Mouse (Mus musculus): Measurements from ENCODE around the gene Plekhg6. TPM values are rescaled to one million over a fixed set of nuclear protein-coding genes. Genes with fewer than 3 reads are reported as not detected.

The Plekhg6 gene
- total and polyA plus RNA-seq, 2 experiments from 2014 or later, result 0.05 TPM; not detected in 1

DNA sequence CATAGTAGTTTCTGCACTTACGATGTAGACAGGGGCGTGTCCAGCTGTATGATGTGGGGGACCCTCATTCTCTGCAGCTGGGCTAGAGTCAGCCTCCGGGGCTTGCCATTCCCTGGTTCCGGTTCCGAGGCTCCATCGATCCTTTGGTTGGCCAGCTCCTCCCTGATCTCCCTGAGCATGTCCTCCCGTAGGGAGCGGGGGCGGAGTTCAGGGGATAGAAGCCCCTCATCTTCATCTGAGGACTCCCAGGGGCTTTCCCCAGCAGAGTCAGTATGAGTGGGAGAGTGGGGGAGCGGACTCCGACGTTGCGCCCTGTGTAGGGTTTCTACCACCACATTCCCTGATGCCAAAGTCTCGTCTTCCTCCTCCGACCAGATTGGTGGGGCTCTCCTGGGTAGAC is 17.6 kb downstream of the Plekhg6 start:
- no peak overlapping the region for H3K4me3 ChIP-seq (ENCODE audit: low read depth, low read length)
- H3K9ac ChIP-seq (replicated peaks; ENCODE audit: low read depth, low read length), result no peak overlapping the region
- ATAC-seq (ENCODE audit: insufficient read depth, low read depth), result no peak
- H3K36me3 ChIP-seq (replicated peaks; ENCODE audit: control insufficient read depth, insufficient read depth, low read length), result peaks cover 34% of the 10 kb centered on the region
- WGBS, result 32% methylated on average over 15 of the region's 15 CpGs
- H3K9me3 ChIP-seq (replicated peaks; ENCODE audit: control insufficient read depth, low read length), result no peaks in the 10 kb centered on the region; the same call in 1 of the 2 replicates
- no peak for DNase-seq (ENCODE audit: low spot score)
- no peaks in the 10 kb centered on the region for H3K4me1 ChIP-seq (ENCODE audit: control insufficient read depth, insufficient read depth)
- H3K27me3 ChIP-seq (ENCODE audit: control insufficient read depth, insufficient read depth, low read length), result peaks cover 24% of the 10 kb centered on the region
- TF ChIP-seq CTCF (IDR thresholded peaks at IDR 0.05; ENCODE audit: low read depth), result no peak
- TF ChIP-seq EP300 (IDR thresholded peaks at IDR 0.05; ENCODE audit: low read depth), result no peak
- no peak overlapping the region for H3K4me2 ChIP-seq (ENCODE audit: low read depth, low read length)
- H3K27ac ChIP-seq (ENCODE audit: low read depth), result no peak overlapping the region

DNA sequence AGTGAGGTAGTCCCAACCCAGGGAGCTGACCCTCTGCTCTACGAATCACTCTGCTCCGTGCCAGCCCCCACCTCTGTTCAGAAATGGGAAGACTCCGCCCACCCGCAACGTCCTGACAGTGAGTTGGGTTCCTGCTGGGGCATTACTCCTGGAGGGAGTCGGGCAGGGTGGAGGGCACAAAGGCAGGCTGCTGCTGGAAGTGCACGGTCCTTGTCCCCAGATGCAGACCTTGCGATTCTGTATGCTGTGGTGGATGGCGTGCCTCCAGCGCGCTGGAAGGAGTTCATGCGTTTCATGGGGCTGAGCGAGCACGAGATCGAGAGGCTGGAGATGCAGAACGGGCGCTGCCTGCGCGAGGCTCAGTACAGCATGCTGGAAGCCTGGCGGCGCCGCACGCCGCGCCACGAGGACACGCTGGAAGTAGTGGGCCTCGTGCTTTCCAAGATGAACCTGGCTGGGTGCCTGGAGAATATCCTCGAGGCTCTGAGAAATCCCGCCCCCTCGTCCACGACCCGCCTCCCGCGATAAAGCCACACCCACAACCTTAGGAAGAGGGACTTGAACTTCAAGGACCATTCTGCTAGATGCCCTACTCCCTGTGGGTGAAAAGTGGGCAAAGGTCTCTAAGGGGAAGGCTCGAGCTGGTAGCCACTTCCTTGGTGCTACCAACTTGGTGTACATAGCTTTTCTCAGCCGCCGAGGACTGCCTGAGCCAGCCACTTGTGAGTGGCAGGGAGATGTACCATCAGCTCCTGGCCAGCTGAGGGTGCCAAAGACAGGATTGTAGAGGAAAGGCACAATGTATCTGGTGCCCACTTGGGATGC is 18.9 kb downstream of the Plekhg6 start:
- Histone ChIP-seq H3K36me3 (replicated peaks; ENCODE audit: control insufficient read depth, insufficient read depth, low read length) (peaks cover 46% of the 10 kb centered on the region), H3K4me2 (ENCODE audit: low read depth, low read length) (no peak overlapping the region), H3K9ac (replicated peaks; ENCODE audit: low read depth, low read length) (no peak overlapping the region), H3K4me3 (ENCODE audit: low read depth, low read length) (no peak overlapping the region), H3K27me3 (ENCODE audit: control insufficient read depth, insufficient read depth, low read length) (peaks cover 24% of the 10 kb centered on the region), H3K9me3 (replicated peaks; ENCODE audit: control insufficient read depth, low read length) (no peaks in the 10 kb centered on the region; the same call in 1 of the 2 replicates), H3K4me1 (ENCODE audit: control insufficient read depth, insufficient read depth) (no peaks in the 10 kb centered on the region), H3K27ac (ENCODE audit: low read depth) (no peak overlapping the region)
- peak; percentile 36; the same call in 1 of the 2 replicates for ATAC-seq (ENCODE audit: insufficient read depth, low read depth)
- WGBS, result 50% methylated on average over 38 of the region's 38 CpGs
- TF ChIP-seq CTCF (IDR thresholded peaks at IDR 0.05; ENCODE audit: low read depth), result peak; percentile 48
- TF ChIP-seq EP300 (IDR thresholded peaks at IDR 0.05; ENCODE audit: low read depth), result no peak
- no peak for DNase-seq (ENCODE audit: low spot score)

DNA sequence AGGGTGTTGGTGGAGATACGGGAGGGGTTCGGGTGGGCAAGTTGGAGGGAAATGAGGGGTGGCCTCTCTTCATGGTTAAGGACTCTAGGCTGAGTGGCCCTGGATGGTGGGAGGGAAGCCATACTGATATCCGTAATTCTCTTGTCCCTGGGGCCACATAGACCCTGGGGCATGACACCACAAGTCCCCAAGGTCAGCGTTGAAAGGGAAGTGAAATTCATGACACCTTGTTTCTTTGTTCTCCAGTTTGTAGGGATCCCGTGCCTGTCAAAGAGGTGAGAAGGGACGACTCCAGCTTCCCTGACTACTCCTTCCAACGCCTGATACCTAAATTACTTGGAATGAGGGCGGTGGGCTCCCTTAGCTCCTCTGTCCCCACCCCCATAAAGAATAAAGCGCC is 19.7 kb downstream of the Plekhg6 start:
- TF ChIP-seq EP300 (IDR thresholded peaks at IDR 0.05; ENCODE audit: low read depth) (no peak), CTCF (IDR thresholded peaks at IDR 0.05; ENCODE audit: low read depth) (no peak)
- DNase-seq (ENCODE audit: low spot score) (no peak), ATAC-seq (ENCODE audit: insufficient read depth, low read depth) (no peak)
- Histone ChIP-seq H3K9me3 (replicated peaks; ENCODE audit: control insufficient read depth, low read length) (no peaks in the 10 kb centered on the region; the same call in 1 of the 2 replicates), H3K4me2 (ENCODE audit: low read depth, low read length) (no peak overlapping the region), H3K36me3 (replicated peaks; ENCODE audit: control insufficient read depth, insufficient read depth, low read length) (peaks cover 46% of the 10 kb centered on the region), H3K4me3 (ENCODE audit: low read depth, low read length) (no peak overlapping the region), H3K27me3 (ENCODE audit: control insufficient read depth, insufficient read depth, low read length) (peaks cover 24% of the 10 kb centered on the region), H3K27ac (ENCODE audit: low read depth) (no peak overlapping the region), H3K4me1 (ENCODE audit: control insufficient read depth, insufficient read depth) (peaks cover 5% of the 10 kb centered on the region), H3K9ac (replicated peaks; ENCODE audit: low read depth, low read length) (no peak overlapping the region)
- 81% methylated on average over 9 of the region's 9 CpGs for WGBS

DNA sequence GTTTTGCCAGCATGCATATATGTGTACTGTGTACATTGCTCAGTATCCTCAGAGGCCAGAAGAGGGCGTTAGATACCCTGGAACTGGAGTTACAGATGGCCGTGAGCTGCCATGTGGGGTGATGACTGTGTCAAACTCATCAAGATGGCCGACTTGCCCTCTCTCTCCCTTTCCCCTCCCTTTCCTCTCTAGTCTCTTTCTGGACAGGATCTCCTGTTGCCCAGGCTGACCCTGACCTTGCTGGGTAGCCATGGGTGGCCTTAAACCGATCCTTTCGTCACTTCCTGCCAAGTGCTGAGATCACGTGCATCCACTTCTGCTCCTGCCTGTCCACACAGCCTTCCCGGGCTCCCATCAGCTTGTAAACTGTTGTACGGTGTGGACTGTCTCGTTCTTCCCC is 20.6 kb downstream of the Plekhg6 start:
- DNase-seq (ENCODE audit: low spot score) (no peak), ATAC-seq (ENCODE audit: insufficient read depth, low read depth) (no peak)
- 45% methylated on average over 9 of the region's 9 CpGs for WGBS
- Histone ChIP-seq H3K36me3 (replicated peaks; ENCODE audit: control insufficient read depth, insufficient read depth, low read length) (peaks cover 46% of the 10 kb centered on the region), H3K4me2 (ENCODE audit: low read depth, low read length) (no peak overlapping the region), H3K9me3 (replicated peaks; ENCODE audit: control insufficient read depth, low read length) (no peaks in the 10 kb centered on the region), H3K4me1 (ENCODE audit: control insufficient read depth, insufficient read depth) (peaks cover 13% of the 10 kb centered on the region), H3K9ac (replicated peaks; ENCODE audit: low read depth, low read length) (no peak overlapping the region), H3K27me3 (ENCODE audit: control insufficient read depth, insufficient read depth, low read length) (peaks cover 23% of the 10 kb centered on the region), H3K27ac (ENCODE audit: low read depth) (no peak overlapping the region), H3K4me3 (ENCODE audit: low read depth, low read length) (no peak overlapping the region)
- no peak for TF ChIP-seq CTCF (IDR thresholded peaks at IDR 0.05; ENCODE audit: low read depth)
- no peak for TF ChIP-seq EP300 (IDR thresholded peaks at IDR 0.05; ENCODE audit: low read depth)

DNA sequence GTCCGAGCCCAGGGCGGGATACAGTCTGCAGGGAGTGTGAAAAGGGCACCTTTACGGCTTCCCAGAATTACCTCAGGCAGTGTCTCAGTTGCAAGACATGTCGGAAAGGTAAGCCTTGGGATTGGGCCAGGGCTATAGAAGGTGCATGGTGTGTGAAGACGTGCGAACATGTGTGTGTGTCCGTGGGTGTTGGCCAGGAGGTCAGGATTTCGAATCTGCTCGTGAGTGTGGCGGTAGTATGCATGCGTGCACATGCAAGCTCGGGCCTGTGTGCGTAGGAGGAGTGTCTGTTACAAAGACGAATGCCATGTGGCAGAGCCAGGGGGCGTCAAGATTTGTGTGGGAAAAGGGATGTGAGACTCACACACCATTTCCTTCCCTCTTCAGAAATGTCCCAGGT is 23.3 kb downstream of the Plekhg6 start:
- no peak for ATAC-seq (ENCODE audit: insufficient read depth, low read depth)
- TF ChIP-seq EP300 (IDR thresholded peaks at IDR 0.05; ENCODE audit: low read depth) (no peak), CTCF (IDR thresholded peaks at IDR 0.05; ENCODE audit: low read depth) (no peak)
- no peak for DNase-seq (ENCODE audit: low spot score)
- no peak overlapping the region for H3K9ac ChIP-seq (replicated peaks; ENCODE audit: low read depth, low read length)
- H3K4me2 ChIP-seq (ENCODE audit: low read depth, low read length), result no peak overlapping the region
- peaks cover 30% of the 10 kb centered on the region for H3K4me1 ChIP-seq (ENCODE audit: control insufficient read depth, insufficient read depth)
- H3K36me3 ChIP-seq (replicated peaks; ENCODE audit: control insufficient read depth, insufficient read depth, low read length), result peaks cover 46% of the 10 kb centered on the region
- no peak overlapping the region for H3K4me3 ChIP-seq (ENCODE audit: low read depth, low read length)
- no peak overlapping the region for H3K27ac ChIP-seq (ENCODE audit: low read depth)
- H3K9me3 ChIP-seq (replicated peaks; ENCODE audit: control insufficient read depth, low read length), result no peaks in the 10 kb centered on the region
- H3K27me3 ChIP-seq (ENCODE audit: control insufficient read depth, insufficient read depth, low read length), result peaks cover 2% of the 10 kb centered on the region; the same call in 1 of the 2 replicates
- WGBS, result 88% methylated on average over 15 of the region's 15 CpGs
